Mouse (Mus musculus) C2C12 (cell line): ENCODE measurements around the gene Ccn1. TPM values are rescaled to one million over a fixed set of nuclear protein-coding genes. Genes with fewer than 3 reads are reported as not detected.
A peak's percentile ranks its signal among the peaks of the same experiment; 100 is the strongest.

ENCODE experiments used
- H3K27me3 ChIP-seq: one replicate; pipeline ENCODE4 v1.6.1; 2011; ENCODE audit not compliant: control insufficient read depth, insufficient read depth, insufficient read length
- H3K36me3 ChIP-seq: one replicate; pipeline ENCODE4 v1.6.1; 2011; ENCODE audit not compliant: control insufficient read depth, insufficient read depth
- H3K4me3 ChIP-seq: one replicate; pipeline ENCODE4 v1.5.1; 2011; ENCODE audit warnings: mild to moderate bottlenecking, control low read depth; ENCODE audit not compliant: poor library complexity, insufficient read depth, severe bottlenecking
- H3K79me2 ChIP-seq: one replicate; pipeline ENCODE4 v1.6.1; 2011; ENCODE audit not compliant: control insufficient read depth, insufficient read depth
- H3K79me3 ChIP-seq: one replicate; pipeline ENCODE4 v1.6.1; 2011; ENCODE audit warnings: low read depth, control low read depth
- H3ac ChIP-seq: one replicate; pipeline ENCODE3; 2011; ENCODE audit warnings: low read depth; ENCODE audit not compliant: control insufficient read depth, insufficient read length
- CEBPB ChIP-seq: IDR thresholded peaks from one replicate; pipeline ENCODE4 v1.6.1; 2011; ENCODE audit warnings: low read depth, mild to moderate bottlenecking, control low read depth, moderate library complexity
- CTCF ChIP-seq: IDR thresholded peaks from one replicate; pipeline ENCODE4 v1.5.1; 2011; ENCODE audit not compliant: control insufficient read depth, insufficient read depth, insufficient read length
- FOSL1 ChIP-seq: IDR thresholded peaks from one replicate; pipeline ENCODE4 v1.8.0; 2011; ENCODE audit warnings: mild to moderate bottlenecking, low read length; ENCODE audit not compliant: poor library complexity, insufficient read depth, severe bottlenecking
- MAX ChIP-seq: IDR thresholded peaks from one replicate; pipeline ENCODE4 v1.6.1; 2011; ENCODE audit warnings: mild to moderate bottlenecking, control low read depth
- MYOD1 ChIP-seq: IDR thresholded peaks from one replicate; pipeline ENCODE4 v1.6.1; 2011; ENCODE audit warnings: low read depth; ENCODE audit not compliant: control insufficient read depth, insufficient read length
- MYOG ChIP-seq: IDR thresholded peaks from one replicate; pipeline ENCODE4 v1.6.1; 2011; ENCODE audit not compliant: control insufficient read depth, insufficient read length; ENCODE audit errors: extremely low read depth
- USF1 ChIP-seq: IDR thresholded peaks from one replicate; pipeline ENCODE4 v1.6.1; 2011; ENCODE audit warnings: low read depth, mild to moderate bottlenecking, control low read depth, moderate library complexity
- polyA plus RNA-seq: library from polyadenylated mRNA; unstranded; fragments of >200 nt; fragmentation: generic; extraction: Trizol; gene quantifications from one replicate; pipeline ENCODE4 v1.2.1, GENCODE M21; 2012; ENCODE audit warnings: missing spikeins

Gene Ccn1
- polyA plus RNA-seq, 1 experiment: 280 TPM

DNA sequence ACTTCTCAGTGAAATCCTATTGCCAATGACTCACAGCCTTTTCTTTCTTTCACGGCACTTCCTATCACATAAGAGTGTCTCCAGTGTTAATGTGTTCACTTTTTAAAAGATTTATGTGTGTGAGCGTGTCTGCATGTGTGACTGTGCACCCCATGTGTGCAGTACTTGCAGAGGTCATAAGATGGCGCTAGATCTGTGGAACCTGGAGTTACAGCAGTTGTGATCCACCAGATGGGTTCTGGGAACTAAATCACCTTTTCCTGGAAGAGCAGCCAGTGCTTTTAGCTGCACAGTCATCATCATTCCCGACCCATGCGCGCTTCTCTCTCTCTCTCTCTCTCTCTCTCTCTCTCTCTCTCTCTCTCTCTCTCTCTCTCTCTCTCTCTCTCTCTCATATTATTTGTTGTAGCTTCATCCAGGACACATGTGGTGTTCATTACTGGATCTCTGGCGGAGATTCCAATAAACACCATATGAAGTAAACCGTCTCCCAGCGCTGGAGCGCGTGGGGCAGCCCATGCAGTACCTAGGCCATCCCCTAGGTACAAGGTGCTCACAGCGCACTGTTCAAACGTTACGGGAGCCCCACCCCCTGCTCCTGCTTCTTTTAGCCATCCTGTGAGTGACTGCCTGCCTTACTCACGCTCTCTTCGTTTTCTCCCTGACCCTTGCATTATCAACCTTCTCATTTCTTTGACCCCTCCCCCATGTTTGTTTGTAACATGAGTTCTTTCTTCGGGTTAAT, 30.0 kb downstream of the Ccn1 start:
- Histone ChIP-seq H3K79me2 (no peaks in the 10 kb centered on the region), H3K4me3 (no peak overlapping the region), H3ac (no peak overlapping the region), H3K27me3 (no peaks in the 10 kb centered on the region), H3K36me3 (no peaks in the 10 kb centered on the region), H3K79me3 (no peaks in the 10 kb centered on the region)
- TF ChIP-seq USF1 (no peak), CEBPB (no peak), FOSL1 (no peak), MAX (no peak), MYOD1 (no peak), MYOG (no peak), CTCF (no peak)

DNA sequence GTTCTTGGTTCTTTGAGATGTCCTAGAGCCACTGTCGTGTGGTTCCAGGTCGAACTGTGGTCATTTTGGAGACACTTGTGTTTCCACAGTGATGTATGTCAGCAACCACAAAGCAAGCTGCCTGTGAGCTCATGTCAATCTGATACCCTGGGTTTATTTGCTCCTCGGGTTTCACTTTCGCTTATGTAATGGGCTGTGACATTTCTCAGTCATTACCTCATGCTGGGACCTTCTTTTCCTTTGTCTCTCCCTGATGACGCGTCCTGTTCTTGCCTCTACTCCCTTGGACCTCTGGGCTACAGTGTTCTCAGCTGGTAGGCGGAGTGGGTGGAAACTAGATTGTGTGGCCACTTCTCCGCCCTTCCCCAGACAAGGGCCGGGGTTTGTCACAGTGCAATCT, 31.5 kb downstream of the Ccn1 start:
- no peak overlapping the region for H3ac ChIP-seq
- H3K4me3 ChIP-seq: no peak overlapping the region
- no peaks in the 10 kb centered on the region for H3K27me3 ChIP-seq
- no peaks in the 10 kb centered on the region for H3K79me3 ChIP-seq
- no peaks in the 10 kb centered on the region for H3K36me3 ChIP-seq
- no peak for TF ChIP-seq FOSL1
- peak; percentile 40 for TF ChIP-seq MYOD1
- peak; percentile 24 for TF ChIP-seq CEBPB
- no peaks in the 10 kb centered on the region for H3K79me2 ChIP-seq

GRCm38 (mm10) chr3:145614362-145615115, 35.2 kb downstream of the Ccn1 start:
- TF ChIP-seq USF1 (no peak), CEBPB (no peak), CTCF (no peak), MAX (no peak), MYOD1 (no peak), FOSL1 (no peak), MYOG (no peak)
- Histone ChIP-seq H3K27me3 (no peaks in the 10 kb centered on the region), H3ac (no peak overlapping the region)

DNA sequence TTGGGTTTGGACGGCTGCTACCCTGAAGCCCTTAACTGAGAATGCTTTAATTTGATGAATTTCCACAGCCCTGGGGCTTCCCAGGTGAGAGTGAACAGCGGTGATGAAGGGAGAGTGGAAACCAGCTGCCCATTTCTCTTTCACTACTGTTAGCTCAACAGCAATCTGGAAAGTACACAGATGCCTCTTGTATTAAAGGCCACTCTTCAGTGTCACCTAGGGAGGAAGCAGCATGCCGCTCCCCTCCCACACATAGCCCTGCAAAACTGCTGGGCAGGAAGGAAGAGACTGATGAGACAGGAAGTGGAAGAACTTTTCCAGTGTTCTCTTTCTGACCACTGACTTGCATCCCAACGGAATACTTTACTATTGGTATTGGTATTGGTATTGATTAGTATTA, 36.5 kb downstream of the Ccn1 start:
- TF ChIP-seq USF1 (no peak), CTCF (no peak), FOSL1 (no peak), MYOG (no peak), MAX (no peak), MYOD1 (no peak), CEBPB (no peak)
- H3K27me3 ChIP-seq: no peaks in the 10 kb centered on the region
- no peaks in the 10 kb centered on the region for H3K79me2 ChIP-seq
- no peak overlapping the region for H3ac ChIP-seq
- peaks cover under 1% of the 10 kb centered on the region for H3K36me3 ChIP-seq
- H3K4me3 ChIP-seq: no peak overlapping the region
- no peaks in the 10 kb centered on the region for H3K79me3 ChIP-seq

More at GRCm38 (mm10) chr3:145614362-145615115, 35.2 kb downstream of the Ccn1 start:
- Histone ChIP-seq H3K4me3 (no peak overlapping the region), H3K79me2 (no peaks in the 10 kb centered on the region), H3K79me3 (no peaks in the 10 kb centered on the region), H3K36me3 (no peaks in the 10 kb centered on the region)

DNA sequence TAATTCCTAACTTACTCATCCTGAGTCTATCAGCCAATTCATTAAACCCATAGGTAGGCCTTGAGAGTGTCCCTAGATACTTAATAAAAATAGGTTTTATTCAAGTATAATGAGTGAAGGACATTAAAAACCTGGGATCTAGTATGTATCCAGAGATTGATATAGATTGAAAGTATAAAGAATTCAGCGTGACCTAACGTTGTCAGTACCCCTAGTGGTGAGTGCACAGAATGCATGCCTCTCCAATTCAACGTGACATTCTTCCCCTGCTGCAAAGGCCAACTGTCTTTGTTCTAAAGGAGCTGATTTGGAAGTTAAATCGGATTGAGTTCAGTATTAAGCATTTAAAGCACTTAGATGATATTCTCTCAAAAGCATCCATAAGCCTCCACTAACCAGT, 37.1 kb downstream of the Ccn1 start:
- TF ChIP-seq CTCF (peak; percentile 15), MYOD1 (no peak)
- Histone ChIP-seq H3K27me3 (no peaks in the 10 kb centered on the region), H3K4me3 (no peak overlapping the region), H3K79me2 (no peaks in the 10 kb centered on the region), H3K79me3 (no peaks in the 10 kb centered on the region), H3K36me3 (peaks cover 5% of the 10 kb centered on the region), H3ac (no peak overlapping the region)
